Mouse (Mus musculus) CH12F3 (cell line): ENCODE measurements around the gene Gjd2.

Experiments
- in situ Hi-C: fragments of 300-500 bp; cut with MboI; formaldehyde crosslinking; loops from 2 replicates; pipeline ENCODE4 v1.14.3; 2020; ENCODE audit warnings: low sequenced_read_pairs

Gene Gjd2

DNA sequence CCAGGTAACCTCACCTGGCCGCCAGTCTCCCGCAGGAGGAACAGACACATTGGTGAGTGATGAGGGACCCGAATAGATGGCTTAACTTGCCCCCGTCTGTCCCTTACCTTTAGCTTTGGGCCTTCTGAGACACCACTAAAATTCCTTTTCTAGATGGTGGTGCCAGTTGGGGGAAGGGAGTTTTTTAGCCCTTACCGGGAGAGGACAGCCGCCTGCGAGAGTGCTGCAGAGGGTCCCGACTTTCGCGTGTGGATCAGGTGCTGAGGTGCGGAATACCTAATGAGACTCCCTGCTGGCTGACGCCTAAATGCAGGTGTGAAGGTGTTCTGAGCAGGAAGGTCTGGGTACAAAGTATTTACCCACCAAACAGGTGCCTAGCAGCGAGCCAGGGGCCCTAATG is 427 bp upstream of the Gjd2 start:
- in situ Hi-C loops, result no loop called here

DNA sequence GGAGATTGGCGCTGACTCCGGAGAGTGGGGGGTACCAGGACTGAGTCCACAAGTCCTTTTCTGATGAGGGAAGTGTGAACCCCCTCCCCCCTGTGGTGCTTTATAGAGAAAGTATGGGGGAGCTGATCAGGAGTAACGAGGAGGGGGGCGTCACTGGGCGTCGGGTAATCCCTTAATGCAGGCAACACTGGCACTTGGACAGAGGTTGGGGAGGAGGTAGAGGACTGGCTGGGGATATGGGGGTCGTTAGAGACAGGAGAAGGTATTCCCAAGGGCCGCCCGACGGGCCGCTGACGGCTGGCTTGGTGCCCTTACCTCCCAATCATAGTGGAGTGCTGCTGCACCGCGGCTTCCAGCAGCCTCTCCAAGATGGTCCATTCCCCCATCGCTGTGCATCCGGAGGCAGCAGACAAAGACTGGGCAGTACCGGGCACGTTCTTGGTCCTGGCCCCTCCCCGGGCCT is 639 bp downstream of the Gjd2 start:
- in situ Hi-C loops, result no loop called here

- in situ Hi-C loops, result no loop called here
Measured at GRCm38 (mm10) chr2:114011838-114012237, 1.6 kb downstream of the Gjd2 start.

GRCm38 (mm10) chr2:114008321-114008720 is 5.1 kb downstream of the Gjd2 start:
- in situ Hi-C loops, result no loop called here

DNA sequence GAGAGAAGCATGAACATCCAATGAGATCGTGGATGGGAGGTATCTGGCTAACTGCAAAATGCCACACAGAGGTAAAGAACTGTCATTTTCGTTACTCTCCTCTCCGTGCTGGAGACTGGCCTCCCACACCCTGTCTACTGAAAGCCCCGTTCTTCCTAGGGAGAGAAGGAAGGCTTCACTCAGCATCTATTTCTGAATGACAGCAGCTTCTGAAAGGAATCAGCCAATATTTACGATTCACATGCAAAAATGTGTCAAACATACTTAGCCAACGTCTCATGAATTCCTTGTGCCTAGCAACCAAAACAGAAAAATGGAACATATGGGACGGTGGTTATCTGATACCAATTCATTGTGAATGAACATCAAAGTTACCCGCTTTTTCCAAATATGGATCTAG is 15.9 kb downstream of the Gjd2 start:
- in situ Hi-C loops, result no loop called here

- in situ Hi-C loops, result no loop called here
Measured at GRCm38 (mm10) chr2:113996930-113997329, 16.5 kb downstream of the Gjd2 start.

GRCm38 (mm10) chr2:113984890-113985289 is 28.5 kb downstream of the Gjd2 start:
- in situ Hi-C loops, result no loop called here

DNA sequence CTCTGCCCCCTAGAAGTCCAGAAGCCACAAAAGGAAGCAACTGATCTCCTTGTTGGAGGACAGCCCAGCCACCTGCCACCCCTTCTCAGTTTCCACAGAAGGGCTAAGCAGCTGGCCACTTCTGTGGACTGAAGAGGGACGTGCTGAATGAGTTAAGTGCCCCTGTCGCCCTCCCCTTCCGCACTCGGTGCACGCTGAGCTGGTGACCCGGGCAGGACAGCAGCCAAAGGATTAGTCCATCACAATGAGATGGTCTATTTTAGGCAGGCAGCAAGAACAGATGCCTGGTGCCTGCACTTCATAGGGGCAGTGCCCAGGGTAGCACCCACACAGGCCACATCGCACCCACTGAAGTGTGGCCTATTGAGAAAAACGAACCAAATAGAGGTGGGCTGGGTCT is 32.8 kb downstream of the Gjd2 start:
- in situ Hi-C loops, result no loop called here

GRCm38 (mm10) chr2:113978151-113978771 is 35.2 kb downstream of the Gjd2 start:
- in situ Hi-C loops, result no loop called here

DNA sequence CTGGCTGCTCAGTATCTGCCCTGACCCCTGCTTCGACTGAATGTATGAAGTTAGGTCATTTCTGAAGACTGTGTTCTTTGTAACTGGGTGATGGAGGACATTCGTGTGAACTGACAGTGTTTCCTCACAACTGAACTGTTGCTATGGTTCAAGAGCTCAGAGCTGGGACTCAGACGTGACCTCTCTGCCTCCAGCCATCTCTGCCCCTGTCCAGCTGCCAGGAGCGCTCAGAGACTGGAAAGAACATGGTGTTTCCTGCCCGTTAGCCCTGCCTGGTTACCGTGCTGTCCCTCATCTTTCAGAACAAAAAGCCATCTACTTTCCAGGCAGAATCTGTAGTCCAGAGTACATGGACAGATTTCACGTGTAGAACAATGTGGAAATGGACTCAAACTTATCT is 39.5 kb downstream of the Gjd2 start:
- in situ Hi-C loops, result no loop called here

GRCm38 (mm10) chr2:113966421-113966820 is 47.0 kb downstream of the Gjd2 start:
- in situ Hi-C loops, result no loop called here
